Mouse (Mus musculus) hindbrain, embryonic 10.5 days (tissue): ENCODE results near the gene Slc40a1. TPM values are rescaled to one million over a fixed set of nuclear protein-coding genes. Genes with fewer than 3 reads are reported as not detected.

Source experiments
- polyA plus RNA-seq: library from polyadenylated mRNA; unstranded; fragments of >200 nt; fragmentation: Nextera tagmentation; extraction: Ambion mirVana; gene quantifications from 2 replicates; pipeline ENCODE4 v1.2.1, GENCODE M21; 2016

The Slc40a1 gene
- polyA plus RNA-seq, 1 experiment from 2014 or later = 11.5 TPM

Other genes with a start within 250 kb of the Slc40a1 start
- gene Wdr75, start 131.4 kb downstream of the Slc40a1 start, polyA plus RNA-seq = 65.7 and 87.6 TPM in 2 replicates
- not detected in 2 replicates for gene Gm5269, start 36.2 kb downstream of the Slc40a1 start, polyA plus RNA-seq
- 2.3 TPM in 2 replicates for gene Dnah7b, start 139.8 kb upstream of the Slc40a1 start, polyA plus RNA-seq